Mouse (Mus musculus) heart, embryonic 12.5 days (tissue): Measurements from ENCODE around the gene Wasf2. TPM values are rescaled to one million over a fixed set of nuclear protein-coding genes. Genes with fewer than 3 reads are reported as not detected.

Source experiments
- ATAC-seq: fragments of 200-750 bp; cut with Nextera tagmentation; 2 replicates; pipeline ENCODE4 v1.8.0; 2017; ENCODE audit warnings: moderate TSS enrichment, moderate library complexity; ENCODE audit not compliant: insufficient number of reproducible peaks, low FRiP score
- H3K27ac ChIP-seq: fragments of 300-500 bp; sonication (generic); 2 replicates; pipeline ENCODE4 v1.5.1; 2016; ENCODE audit warnings: mild to moderate bottlenecking, moderate library complexity; ENCODE audit not compliant: poor library complexity, severe bottlenecking
- H3K27me3 ChIP-seq: fragments of 300-500 bp; sonication (generic); replicated peaks from 2 replicates; pipeline ENCODE4 v1.6.1; 2016; ENCODE audit warnings: mild to moderate bottlenecking, moderate library complexity
- H3K36me3 ChIP-seq: fragments of 300-500 bp; sonication (generic); 2 replicates; pipeline ENCODE4 v1.6.1; 2016; ENCODE audit warnings: mild to moderate bottlenecking, moderate library complexity
- H3K4me1 ChIP-seq: fragments of 300-500 bp; sonication (generic); replicated peaks from 2 replicates; pipeline ENCODE4 v1.6.1; 2016; ENCODE audit warnings: mild to moderate bottlenecking
- H3K4me2 ChIP-seq: fragments of 300-500 bp; sonication (generic); 2 replicates; pipeline ENCODE4 v1.6.1; 2016; ENCODE audit warnings: mild to moderate bottlenecking, moderate library complexity
- H3K4me3 ChIP-seq: fragments of 300-500 bp; sonication (generic); 2 replicates; pipeline ENCODE4 v1.5.1; 2016; ENCODE audit warnings: mild to moderate bottlenecking
- H3K9ac ChIP-seq: fragments of 300-500 bp; sonication (generic); 2 replicates; pipeline ENCODE4 v1.6.1; 2016; ENCODE audit warnings: mild to moderate bottlenecking, moderate library complexity
- H3K9me3 ChIP-seq: fragments of 300-500 bp; sonication (generic); replicated peaks from 2 replicates; pipeline ENCODE4 v1.6.1; 2016; ENCODE audit warnings: mild to moderate bottlenecking, moderate library complexity
- WGBS: fragments of 180-500 bp; shearing (Covaris S2); methylation state at CpG from one replicate; pipeline ENCODE4 v1.1.7; 2016; 5-methylcytosine and 5-hydroxymethylcytosine counted together
- polyA plus RNA-seq: library from polyadenylated mRNA; unstranded; fragments of >200 nt; fragmentation: Nextera tagmentation; extraction: Ambion mirVana; gene quantifications from 2 replicates; pipeline ENCODE4 v1.2.1, GENCODE M21; 2016

Wasf2 gene
- polyA plus RNA-seq, 1 experiment from 2014 or later: 68.5 TPM

- 84% methylated on average over 9 of the region's 9 CpGs for WGBS
- no peak overlapping the region for H3K27ac ChIP-seq
- no peak for ATAC-seq
- no peak overlapping the region for H3K9ac ChIP-seq
- H3K36me3 ChIP-seq: peaks cover 10% of the 10 kb centered on the region
- H3K4me1 ChIP-seq: peaks cover 17% of the 10 kb centered on the region
- no peaks in the 10 kb centered on the region for H3K27me3 ChIP-seq
- 0 out of 2 replicates have a peak, but pooled peaks cover 3% of the 10 kb centered on the region for H3K9me3 ChIP-seq
- H3K4me3 ChIP-seq: no peak overlapping the region
- H3K4me2 ChIP-seq: no peak overlapping the region
Measured at GRCm38 (mm10) chr4:133101751-133102150, 28.6 kb upstream of the Wasf2 start.

- Histone ChIP-seq H3K9me3 (0 out of 2 replicates have a peak, but pooled peaks cover 3% of the 10 kb centered on the region), H3K9ac (peak overlapping the region; percentile 11; the same call in 1 of the 2 replicates), H3K4me2 (peak overlapping the region; percentile 39), H3K27ac (peak overlapping the region; percentile 53), H3K4me1 (peaks cover 32% of the 10 kb centered on the region), H3K27me3 (no peaks in the 10 kb centered on the region), H3K36me3 (peaks cover 10% of the 10 kb centered on the region), H3K4me3 (0 out of 2 replicates have a peak overlapping the region, but pooled peaks have one; percentile 5)
- 15% methylated on average over 15 of the region's 16 CpGs for WGBS
- ATAC-seq: 0 out of 2 replicates have a peak, but pooled peaks have one; percentile 45
Measured at GRCm38 (mm10) chr4:133103525-133104193, 26.6 kb upstream of the Wasf2 start.

- H3K27ac ChIP-seq: peak overlapping the region; percentile 53
- H3K27me3 ChIP-seq: no peaks in the 10 kb centered on the region
- H3K9me3 ChIP-seq: 0 out of 2 replicates have a peak, but pooled peaks cover 3% of the 10 kb centered on the region
- H3K4me2 ChIP-seq: peak overlapping the region; percentile 39
- peaks cover 10% of the 10 kb centered on the region for H3K36me3 ChIP-seq
- peak overlapping the region; percentile 11; the same call in 1 of the 2 replicates for H3K9ac ChIP-seq
- WGBS: 21% methylated on average over 10 of the region's 10 CpGs
- no peak; the same call in 1 of the 2 replicates for ATAC-seq
- peaks cover 37% of the 10 kb centered on the region for H3K4me1 ChIP-seq
- no peak overlapping the region for H3K4me3 ChIP-seq
Measured at GRCm38 (mm10) chr4:133104194-133104569, 26.1 kb upstream of the Wasf2 start.

- Histone ChIP-seq H3K4me2 (no peak overlapping the region), H3K9me3 (0 out of 2 replicates have a peak, but pooled peaks cover 3% of the 10 kb centered on the region), H3K27ac (no peak overlapping the region), H3K36me3 (peaks cover 10% of the 10 kb centered on the region), H3K4me3 (no peak overlapping the region), H3K9ac (no peak overlapping the region), H3K4me1 (peaks cover 38% of the 10 kb centered on the region), H3K27me3 (no peaks in the 10 kb centered on the region)
- WGBS: 94% methylated on average over 7 of the region's 7 CpGs
- no peak for ATAC-seq
Measured at GRCm38 (mm10) chr4:133106691-133107090, 23.6 kb upstream of the Wasf2 start.

GRCm38 (mm10) chr4:133107788-133108281, 22.5 kb upstream of the Wasf2 start:
- Histone ChIP-seq H3K4me1 (peaks cover 38% of the 10 kb centered on the region), H3K27ac (peak overlapping the region; percentile 32), H3K27me3 (no peaks in the 10 kb centered on the region), H3K4me3 (no peak overlapping the region), H3K9ac (0 out of 2 replicates have a peak overlapping the region, but pooled peaks have one; percentile 33), H3K9me3 (0 out of 2 replicates have a peak, but pooled peaks cover 3% of the 10 kb centered on the region), H3K4me2 (0 out of 2 replicates have a peak overlapping the region, but pooled peaks have one; percentile 8), H3K36me3 (peaks cover 10% of the 10 kb centered on the region)
- ATAC-seq: no peak
- 20% methylated on average over 13 of the region's 13 CpGs for WGBS

GRCm38 (mm10) chr4:133108481-133109334, 21.6 kb upstream of the Wasf2 start:
- Histone ChIP-seq H3K4me3 (no peak overlapping the region), H3K4me1 (peaks cover 29% of the 10 kb centered on the region)

GRCm38 (mm10) chr4:133109335-133109801, 20.9 kb upstream of the Wasf2 start:
- Histone ChIP-seq H3K27ac (no peak overlapping the region), H3K4me1 (peaks cover 22% of the 10 kb centered on the region), H3K27me3 (no peaks in the 10 kb centered on the region), H3K9ac (no peak overlapping the region), H3K9me3 (0 out of 2 replicates have a peak, but pooled peaks cover 3% of the 10 kb centered on the region), H3K4me3 (no peak overlapping the region), H3K36me3 (peaks cover 10% of the 10 kb centered on the region), H3K4me2 (no peak overlapping the region)
- no peak for ATAC-seq
- 83% methylated on average over 5 of the region's 5 CpGs for WGBS

More at GRCm38 (mm10) chr4:133108481-133109334, 21.6 kb upstream of the Wasf2 start:
- Histone ChIP-seq H3K9me3 (0 out of 2 replicates have a peak, but pooled peaks cover 3% of the 10 kb centered on the region), H3K36me3 (peaks cover 10% of the 10 kb centered on the region), H3K4me2 (no peak overlapping the region), H3K27me3 (no peaks in the 10 kb centered on the region), H3K9ac (no peak overlapping the region), H3K27ac (peak overlapping the region; percentile 32)
- ATAC-seq: no peak
- WGBS: 70% methylated on average over 13 of the region's 13 CpGs

- Histone ChIP-seq H3K4me1 (peaks cover 30% of the 10 kb centered on the region), H3K27ac (no peak overlapping the region)
- WGBS: 49% methylated on average over 13 of the region's 13 CpGs
Measured at GRCm38 (mm10) chr4:133112175-133112838, 18.0 kb upstream of the Wasf2 start.

GRCm38 (mm10) chr4:133113351-133113882, 16.9 kb upstream of the Wasf2 start:
- WGBS: 52% methylated on average over 6 of the region's 6 CpGs
- Histone ChIP-seq H3K4me1 (peaks cover 27% of the 10 kb centered on the region), H3K4me2 (no peak overlapping the region), H3K27me3 (no peaks in the 10 kb centered on the region), H3K27ac (no peak overlapping the region), H3K36me3 (no peaks in the 10 kb centered on the region), H3K9ac (peak overlapping the region; percentile 31), H3K9me3 (no peaks in the 10 kb centered on the region), H3K4me3 (no peak overlapping the region)
- ATAC-seq: no peak

More at GRCm38 (mm10) chr4:133112175-133112838, 18.0 kb upstream of the Wasf2 start:
- Histone ChIP-seq H3K36me3 (no peaks in the 10 kb centered on the region), H3K27me3 (no peaks in the 10 kb centered on the region), H3K9ac (no peak overlapping the region), H3K4me3 (no peak overlapping the region), H3K4me2 (no peak overlapping the region), H3K9me3 (no peaks in the 10 kb centered on the region)
- ATAC-seq: no peak

GRCm38 (mm10) chr4:133114762-133115161, 15.5 kb upstream of the Wasf2 start:
- no peak overlapping the region for H3K4me3 ChIP-seq
- no peak overlapping the region for H3K27ac ChIP-seq
- no peaks in the 10 kb centered on the region for H3K27me3 ChIP-seq
- H3K9me3 ChIP-seq: no peaks in the 10 kb centered on the region
- ATAC-seq: no peak
- H3K36me3 ChIP-seq: no peaks in the 10 kb centered on the region
- peaks cover 19% of the 10 kb centered on the region for H3K4me1 ChIP-seq
- 82% methylated on average over 3 of the region's 3 CpGs for WGBS
- no peak overlapping the region for H3K4me2 ChIP-seq
- H3K9ac ChIP-seq: no peak overlapping the region
